Mouse (Mus musculus) layer of hippocampus, adult 2 months (tissue): ENCODE measurements around the gene Slx4. TPM values are rescaled to one million over a fixed set of nuclear protein-coding genes. Genes with fewer than 3 reads are reported as not detected.
"Not testable (repeated sequence)": the region's sequence is repeated elsewhere in the genome, so short reads cannot be mapped to it uniquely, and the experiment has no call there.

ENCODE experiments used
- DNase-seq, 2 experiments: peaks; one replicate each; pipeline ENCODE4 v3.0.0; 2022; ENCODE audit warnings: low spot score in 2 of 2
- H3K27ac ChIP-seq: fragments of 200-600 bp; 2 replicates; pipeline ENCODE4 v1.8.1; 2022
- H3K4me3 ChIP-seq: fragments of 200-600 bp; 2 replicates; pipeline ENCODE4 v1.8.1; 2022; ENCODE audit warnings: mild to moderate bottlenecking
- CTCF ChIP-seq: fragments of 200-600 bp; conservative IDR thresholded peaks from 2 replicates; pipeline ENCODE4 v1.8.1; 2022; ENCODE audit warnings: antibody characterized with exemption, mild to moderate bottlenecking, moderate library complexity
- total RNA-seq, 2 experiments: library from RNA; stranded (reverse); gene quantifications; 2 replicates each; pipeline ENCODE4 v1.2.3; 2021

Slx4 gene
- total RNA-seq, 2 experiments from 2014 or later = 39.6 to 44.0 TPM

- no peak overlapping the region for H3K27ac ChIP-seq
- no peak for TF ChIP-seq CTCF
Measured at GRCm38 (mm10) chr16:4031441-4032274, 28.1 kb upstream of the Slx4 start.

GRCm38 (mm10) chr16:4030501-4030900 lies 26.9 kb upstream of the Slx4 start:
- no peak for DNase-seq
- H3K27ac ChIP-seq = no peak overlapping the region
- no peak overlapping the region for H3K4me3 ChIP-seq
- no peak for TF ChIP-seq CTCF

More at GRCm38 (mm10) chr16:4031441-4032274, 28.1 kb upstream of the Slx4 start:
- DNase-seq = no peak
- no peak overlapping the region for H3K4me3 ChIP-seq

- Histone ChIP-seq H3K4me3 (no peak overlapping the region), H3K27ac (no peak overlapping the region)
- no peak for DNase-seq
- TF ChIP-seq CTCF = no peak
Measured at GRCm38 (mm10) chr16:4029371-4029841, 25.8 kb upstream of the Slx4 start.

- Histone ChIP-seq H3K4me3 (no peak overlapping the region), H3K27ac (no peak overlapping the region)
- no peak for DNase-seq
- no peak for TF ChIP-seq CTCF
Measured at GRCm38 (mm10) chr16:4027211-4027610, 23.6 kb upstream of the Slx4 start.

- no peak for DNase-seq
- no peak for TF ChIP-seq CTCF
Measured at GRCm38 (mm10) chr16:4026672-4027071, 23.1 kb upstream of the Slx4 start.

GRCm38 (mm10) chr16:4022719-4023118 lies 19.1 kb upstream of the Slx4 start:
- no peak for DNase-seq
- no peak overlapping the region for H3K27ac ChIP-seq
- TF ChIP-seq CTCF = no peak

More at GRCm38 (mm10) chr16:4026672-4027071, 23.1 kb upstream of the Slx4 start:
- H3K27ac ChIP-seq = no peak overlapping the region
- no peak overlapping the region for H3K4me3 ChIP-seq

GRCm38 (mm10) chr16:4021241-4021640 lies 17.7 kb upstream of the Slx4 start:
- Histone ChIP-seq H3K27ac (no peak overlapping the region), H3K4me3 (no peak overlapping the region)
- DNase-seq = no peak
- TF ChIP-seq CTCF = no peak

More at GRCm38 (mm10) chr16:4022719-4023118, 19.1 kb upstream of the Slx4 start:
- H3K4me3 ChIP-seq = no peak overlapping the region

- not testable (repeated sequence) for H3K4me3 ChIP-seq, DNase-seq, H3K27ac ChIP-seq
Measured at GRCm38 (mm10) chr16:4017466-4017865, 13.9 kb upstream of the Slx4 start.

- H3K4me3 ChIP-seq, H3K27ac ChIP-seq, DNase-seq: not testable (repeated sequence)
Measured at GRCm38 (mm10) chr16:4016786-4017185, 13.2 kb upstream of the Slx4 start.

GRCm38 (mm10) chr16:4014040-4014668 lies 10.6 kb upstream of the Slx4 start:
- no peak overlapping the region for H3K4me3 ChIP-seq
- DNase-seq = no peak
- no peak for TF ChIP-seq CTCF
- no peak overlapping the region for H3K27ac ChIP-seq

- Histone ChIP-seq H3K4me3 (no peak overlapping the region), H3K27ac (no peak overlapping the region)
- DNase-seq = no peak
- TF ChIP-seq CTCF = no peak
Measured at GRCm38 (mm10) chr16:4012882-4013570, 9.5 kb upstream of the Slx4 start.

GRCm38 (mm10) chr16:3988410-3988809 lies 15.2 kb downstream of the Slx4 start:
- H3K27ac ChIP-seq = no peak overlapping the region
- no peak for TF ChIP-seq CTCF
- DNase-seq = no peak
- H3K4me3 ChIP-seq = no peak overlapping the region

GRCm38 (mm10) chr16:3983146-3983700 lies 20.3 kb downstream of the Slx4 start:
- no peak for TF ChIP-seq CTCF
- DNase-seq = no peak
- no peak overlapping the region for H3K27ac ChIP-seq
- H3K4me3 ChIP-seq = no peak overlapping the region
